ENCODE assay signal across 14 mouse cellular contexts in the genomic region with DNA sequence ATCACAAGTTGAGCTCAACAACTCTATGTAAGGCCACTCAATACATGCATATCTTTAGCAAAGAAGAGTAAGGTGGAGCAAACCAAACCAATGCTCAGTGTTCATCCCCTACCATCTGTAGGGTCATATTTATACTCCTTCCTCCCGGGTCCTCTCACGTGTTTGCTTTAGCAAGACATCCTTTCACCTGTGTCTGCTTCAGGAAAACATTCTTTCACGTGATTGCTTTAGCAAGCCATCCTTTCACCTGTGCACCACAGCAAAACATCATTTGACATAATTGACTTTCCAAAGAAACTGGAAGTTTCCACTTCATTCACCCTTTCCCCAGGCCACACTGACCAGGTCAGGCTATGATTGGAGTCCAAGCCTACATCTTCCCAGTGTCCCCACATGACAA. TPM values are rescaled to one million over a fixed set of nuclear protein-coding genes. Genes with fewer than 3 reads are reported as not detected.
DNase-seq lines count a peak whose midpoint lies in the region; ATAC-seq and TF ChIP-seq lines count a peak whose summit lies in the region.
"Had no signal": no experiment of that assay in that cellular context is flagged by ENCODE, and none has a peak within 500 bp of the region (broad histone marks: within the 10 kb centered on the region; RNA-seq: fewer than 3 reads in every experiment).

Th (minus strand) TSS at position 101 of the 400 bp plus-strand sequence.

- H3K9me3 ChIP-seq in hindbrain, embryonic 11.5 days (ENCODE audit: control insufficient read depth, low read length), result no peaks in the 10 kb centered on the region
- no peaks in the 10 kb centered on the region for H3K9me3 ChIP-seq in hindbrain, embryonic 16.5 days (ENCODE audit: control insufficient read depth, low read length)
- H3K9me3 ChIP-seq in hindbrain, embryonic 12.5 days (replicated peaks), result no peaks in the 10 kb centered on the region
- H3K9me3 ChIP-seq in midbrain, postnatal 0 days (ENCODE audit: low read length), result no peaks in the 10 kb centered on the region
- H3K9me3 ChIP-seq: limb, embryonic 10.5 days; liver, embryonic 15.5 days; megakaryocyte, embryonic 14.5 days had no signal

- 80% methylated on average over 3 of the region's 3 CpGs for WGBS in hindbrain, embryonic 11.5 days
- WGBS in hindbrain, embryonic 16.5 days, result 84% methylated on average over 3 of the region's 3 CpGs
- 87% methylated on average over 3 of the region's 3 CpGs for WGBS in hindbrain, embryonic 12.5 days
- 92% methylated on average over 3 of the region's 3 CpGs for WGBS in midbrain, postnatal 0 days

- H3K4me3 ChIP-seq in hindbrain, embryonic 11.5 days (ENCODE audit: low read depth, low read length), result no peak within 1 kb of the TSS
- H3K4me3 ChIP-seq in hindbrain, embryonic 16.5 days (ENCODE audit: low read length), result no peak within 1 kb of the TSS
- no peak within 1 kb of the TSS for H3K4me3 ChIP-seq in hindbrain, embryonic 12.5 days
- H3K4me3 ChIP-seq in midbrain, postnatal 0 days (ENCODE audit: low read depth, low read length), result no peak within 1 kb of the TSS
- H3K4me3 ChIP-seq: heart, adult 2 months; limb, embryonic 10.5 days; liver, embryonic 15.5 days; megakaryocyte, embryonic 14.5 days had no signal

- H3K4me1 ChIP-seq in hindbrain, embryonic 11.5 days (replicated peaks; ENCODE audit: control insufficient read depth, insufficient read depth, low read length), result no peaks in the 10 kb centered on the region
- H3K4me1 ChIP-seq in hindbrain, embryonic 16.5 days (ENCODE audit: control insufficient read depth, insufficient read depth, low read depth, low read length), result no peaks in the 10 kb centered on the region
- H3K4me1 ChIP-seq in hindbrain, embryonic 12.5 days, result no peaks in the 10 kb centered on the region
- no peaks in the 10 kb centered on the region for H3K4me1 ChIP-seq in midbrain, postnatal 0 days (ENCODE audit: insufficient read depth, low read length)
- H3K4me1 ChIP-seq: limb, embryonic 10.5 days; liver, embryonic 15.5 days had no signal

- H3K4me2 ChIP-seq in hindbrain, embryonic 11.5 days (replicated peaks; ENCODE audit: low read depth, low read length), result no peak within 1 kb of the TSS
- H3K4me2 ChIP-seq in hindbrain, embryonic 16.5 days (ENCODE audit: low read length), result no peak within 1 kb of the TSS
- H3K4me2 ChIP-seq in hindbrain, embryonic 12.5 days (replicated peaks), result no peak within 1 kb of the TSS
- H3K4me2 ChIP-seq in midbrain, postnatal 0 days (ENCODE audit: low read depth, low read length, poor library complexity, severe bottlenecking), result no peak within 1 kb of the TSS
- H3K4me2 ChIP-seq: liver, embryonic 15.5 days had no signal

- no peaks in the 10 kb centered on the region for H3K36me3 ChIP-seq in hindbrain, embryonic 11.5 days (ENCODE audit: control insufficient read depth, insufficient read depth, low read length)
- H3K36me3 ChIP-seq in hindbrain, embryonic 16.5 days (ENCODE audit: control insufficient read depth, insufficient read depth, low read length), result no peaks in the 10 kb centered on the region
- no peaks in the 10 kb centered on the region for H3K36me3 ChIP-seq in hindbrain, embryonic 12.5 days
- H3K36me3 ChIP-seq in midbrain, postnatal 0 days (ENCODE audit: insufficient read depth, low read length), result no peaks in the 10 kb centered on the region
- H3K36me3 ChIP-seq: limb, embryonic 10.5 days; liver, embryonic 15.5 days had no signal

- TF ChIP-seq CTCF in midbrain, postnatal 0 days (IDR thresholded peaks at IDR 0.05), result no peak

- DNase-seq in hindbrain, embryonic 11.5 days (ENCODE audit: low spot score), result no peak
- no peak for DNase-seq in adrenal gland, postnatal 10 days
- DNase-seq in midbrain, postnatal 0 days (ENCODE audit: low spot score), result no peak
- DNase-seq in kidney, postnatal 10 days, result no peak
- DNase-seq: cerebellum, adult 9-10 months; embryo, embryonic 11 days; heart, adult 2 months had no signal

- no peaks in the 10 kb centered on the region for H3K27me3 ChIP-seq in hindbrain, embryonic 11.5 days (ENCODE audit: control insufficient read depth, insufficient read depth, low read length)
- no peaks in the 10 kb centered on the region for H3K27me3 ChIP-seq in hindbrain, embryonic 16.5 days (replicated peaks; ENCODE audit: control insufficient read depth, insufficient read depth, low read length)
- H3K27me3 ChIP-seq in hindbrain, embryonic 12.5 days, result no peaks in the 10 kb centered on the region
- no peaks in the 10 kb centered on the region for H3K27me3 ChIP-seq in midbrain, postnatal 0 days (ENCODE audit: insufficient read depth, low read length)
- H3K27me3 ChIP-seq: liver, embryonic 15.5 days had no signal

- no peak within 1 kb of the TSS for H3K9ac ChIP-seq in hindbrain, embryonic 11.5 days (ENCODE audit: low read depth, low read length)
- no peak within 1 kb of the TSS for H3K9ac ChIP-seq in hindbrain, embryonic 16.5 days (ENCODE audit: low read depth, low read length)
- H3K9ac ChIP-seq in hindbrain, embryonic 12.5 days, result no peak within 1 kb of the TSS
- no peak within 1 kb of the TSS for H3K9ac ChIP-seq in midbrain, postnatal 0 days (replicated peaks; ENCODE audit: low read length, poor library complexity, severe bottlenecking)
- H3K9ac ChIP-seq: liver, embryonic 15.5 days had no signal

- no peak within 1 kb of the TSS for H3K27ac ChIP-seq in hindbrain, embryonic 11.5 days (ENCODE audit: low read depth, low read length)
- H3K27ac ChIP-seq in hindbrain, embryonic 16.5 days (ENCODE audit: low read depth, low read length), result no peak within 1 kb of the TSS
- H3K27ac ChIP-seq in hindbrain, embryonic 12.5 days, result no peak within 1 kb of the TSS
- no peak within 1 kb of the TSS for H3K27ac ChIP-seq in midbrain, postnatal 0 days (ENCODE audit: low read depth, low read length)
- H3K27ac ChIP-seq: heart, adult 2 months; limb, embryonic 10.5 days; liver, embryonic 15.5 days had no signal

- ATAC-seq in hindbrain, embryonic 11.5 days (ENCODE audit: low FRiP score), result no peak
- no peak for ATAC-seq in hindbrain, embryonic 16.5 days
- ATAC-seq in hindbrain, embryonic 12.5 days (ENCODE audit: low FRiP score), result no peak
- no peak for ATAC-seq in midbrain, postnatal 0 days (ENCODE audit: low FRiP score)
- ATAC-seq in CD4-positive, CD25-positive, alpha-beta regulatory T cell, adult 4 months, result no peak

RNA-seq across cellular contexts. Expression of gene Th, which starts in this region (rescaled TPM):
- polyA plus RNA-seq in hindbrain, embryonic 11.5 days (2014; fragmentation: Nextera tagmentation; extraction: Ambion mirVana), result 13.4 and 13.9 TPM in 2 replicates
- polyA plus RNA-seq in hindbrain, embryonic 16.5 days (2015; fragmentation: Nextera tagmentation; extraction: Ambion mirVana), result 9.2 and 10.4 TPM in 2 replicates
- total RNA-seq in adrenal gland, postnatal 10 days (2021), result 100 to 1,000 TPM; 403 to 460 TPM
- 14.9 and 15.1 TPM in 2 replicates for polyA plus RNA-seq in hindbrain, embryonic 12.5 days (2016; fragmentation: Nextera tagmentation; extraction: Ambion mirVana)
- 23.8 and 27.1 TPM in 2 replicates for total RNA-seq in midbrain, postnatal 0 days (2014; rRNA removed)
- polyA plus RNA-seq in midbrain, postnatal 0 days (2015; fragmentation: Nextera tagmentation; extraction: Ambion mirVana), result 26.2 and 35.0 TPM in 2 replicates
- polyA plus RNA-seq in CD4-positive, CD25-positive, alpha-beta regulatory T cell, adult 4 months (2017; shearing (Covaris generic)), result not detected
- total RNA-seq: heart, adult 2 months; heart, postnatal 25 days had no signal

Comparison
In these comparisons a context has a peak if more than half of its experiments do, and no peak if none do; other contexts are left out.
1. RNA of gene Th (total RNA-seq): 403 to 460 TPM in adrenal gland, postnatal 10 days; 23.8 to 27.1 TPM in midbrain, postnatal 0 days; every median in the first group is over 10 times any median in the second.
2. RNA of gene Th (polyA plus RNA-seq): 26.2 to 35.0 TPM in midbrain, postnatal 0 days, 14.9 to 15.1 TPM in hindbrain, embryonic 12.5 days, 13.4 to 13.9 TPM in hindbrain, embryonic 11.5 days and 9.2 to 10.4 TPM in hindbrain, embryonic 16.5 days; not detected in CD4-positive, CD25-positive, alpha-beta regulatory T cell, adult 4 months; every median in the first group is over 10 times any median in the second.